Mouse (Mus musculus) heart, postnatal 0 days (tissue): ENCODE results near the gene Igfbp7.

Experiments used
- CTCF ChIP-seq: IDR thresholded peaks from 2 replicates; pipeline ENCODE4 v1.5.1; 2016; ENCODE audit warnings: antibody characterized with exemption, control low read depth, low read depth
- EP300 ChIP-seq: IDR thresholded peaks from 2 replicates; pipeline ENCODE4 v1.6.1; 2016; ENCODE audit warnings: antibody characterized with exemption, low read depth

- TF ChIP-seq CTCF (no peak), EP300 (no peak)
Observed at GRCm38 (mm10) chr5:77445431-77445830, 37.6 kb upstream of the Igfbp7 start.
